Mouse (Mus musculus) ES-E14 (cell line): ENCODE measurements around the gene Myl6b. TPM values are rescaled to one million over a fixed set of nuclear protein-coding genes. Genes with fewer than 3 reads are reported as not detected.

Source experiments
- DNase-seq: peaks from one replicate; pipeline ENCODE4 v3.0.0-alpha.2; 2013; ENCODE audit warnings: low read depth, low spot score
- H3K27ac ChIP-seq: 2 replicates; pipeline ENCODE4 v1.5.1; 2012; ENCODE audit warnings: low read depth, mild to moderate bottlenecking, low read length, moderate library complexity, mixed read lengths; ENCODE audit not compliant: poor library complexity, insufficient read depth, severe bottlenecking
- H3K36me3 ChIP-seq: 2 replicates; pipeline ENCODE4 v1.6.1; 2012; ENCODE audit warnings: mild to moderate bottlenecking, low read length, moderate library complexity, mixed read lengths; ENCODE audit not compliant: control insufficient read depth, poor library complexity, insufficient read depth, severe bottlenecking
- H3K4me1 ChIP-seq, 2 experiments: fragments of 150-350 bp in 1 of 2; sonication (generic) in 1 of 2; 2 replicates each; pipeline ENCODE4 v1.6.1; 2012; ENCODE audit warnings: low read length in 2 of 2, mild to moderate bottlenecking in 1 of 2, mixed read lengths in 1 of 2; ENCODE audit not compliant: control insufficient read depth in 2 of 2, insufficient read depth in 2 of 2, poor library complexity in 1 of 2
- H3K4me3 ChIP-seq, 2 experiments: fragments of 150-350 bp in 1 of 2; sonication (generic) in 1 of 2; 2 replicates each; pipeline ENCODE4 v1.5.1; 2012; ENCODE audit warnings: low read length in 2 of 2, low read depth in 1 of 2, mild to moderate bottlenecking in 1 of 2, mixed read lengths in 1 of 2; ENCODE audit not compliant: insufficient read depth in 1 of 2, poor library complexity in 1 of 2, severe bottlenecking in 1 of 2
- H3K9ac ChIP-seq: 2 replicates; pipeline ENCODE4 v1.6.1; 2012; ENCODE audit warnings: low read depth, mild to moderate bottlenecking, low read length, mixed read lengths; ENCODE audit not compliant: poor library complexity, insufficient read depth, severe bottlenecking
- H3K9me3 ChIP-seq: fragments of 150-350 bp; sonication (generic); 2 replicates; pipeline ENCODE4 v1.6.1; 2012; ENCODE audit warnings: low read depth, mild to moderate bottlenecking, low read length; ENCODE audit not compliant: control insufficient read depth, insufficient read depth
- CHD2 ChIP-seq: IDR thresholded peaks from 2 replicates; pipeline ENCODE4 v1.6.1; 2014; ENCODE audit warnings: mild to moderate bottlenecking, low read depth, low read length, inconsistent platforms
- HCFC1 ChIP-seq: IDR thresholded peaks from 2 replicates; pipeline ENCODE4 v1.6.1; 2012; ENCODE audit warnings: low read length, inconsistent platforms, borderline replicate concordance; ENCODE audit not compliant: insufficient read depth
- MAFK ChIP-seq: IDR thresholded peaks from 2 replicates; pipeline ENCODE4 v1.6.1; 2014; ENCODE audit warnings: mild to moderate bottlenecking, low read depth, low read length, inconsistent platforms; ENCODE audit not compliant: insufficient read depth
- ZC3H11A ChIP-seq: IDR thresholded peaks from 2 replicates; pipeline ENCODE4 v1.6.1; 2012; ENCODE audit warnings: low read depth, mild to moderate bottlenecking, inconsistent platforms, low read length, borderline replicate concordance
- ZNF384 ChIP-seq: IDR thresholded peaks from 2 replicates; pipeline ENCODE4 v1.6.1; 2012; ENCODE audit warnings: low read depth, low read length, inconsistent platforms
- in situ Hi-C, 2 experiments: fragments of 600-800 bp; cut with MboI; formaldehyde crosslinking; loops; one replicate each; pipeline ENCODE4 v1.15.1; 2025; ENCODE audit warnings: low sequenced_read_pairs in 2 of 2, inconsistent platforms in 1 of 2; ENCODE audit not compliant: unreplicated experiment in 2 of 2
- total RNA-seq: library from RNA; depleted of rRNA; stranded (reverse); fragments of 300-350 nt; gene quantifications from 2 replicates; pipeline ENCODE4 v1.2.3, GENCODE M21; 2012

Myl6b gene
- total RNA-seq, 1 experiment: 3.7 TPM

DNA sequence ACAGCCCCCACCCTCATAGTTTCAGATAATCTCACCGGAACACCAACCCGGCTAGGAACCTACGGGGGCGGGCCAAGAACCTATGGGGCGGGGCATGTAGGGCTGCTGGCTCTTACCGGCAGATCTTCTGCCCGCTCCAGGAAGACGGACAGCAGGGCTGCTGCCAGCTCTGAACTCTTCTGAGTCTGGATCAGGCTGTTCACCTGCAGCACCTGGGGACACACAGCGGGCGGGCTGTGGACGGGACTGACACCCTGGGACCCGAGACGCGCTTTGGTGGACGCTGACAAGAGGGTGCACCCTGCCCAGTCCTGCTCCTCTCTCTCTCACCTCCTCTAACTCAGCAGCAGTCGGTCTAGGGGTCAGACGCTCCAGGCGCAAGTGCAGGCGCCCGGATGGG lies 17.5 kb upstream of the Myl6b start:
- no peak for DNase-seq
- no peak overlapping the region for H3K27ac ChIP-seq
- H3K4me3 ChIP-seq: peak overlapping the region; percentile 34 to 53
- H3K9me3 ChIP-seq: no peaks in the 10 kb centered on the region
- TF ChIP-seq ZNF384 (no peak), CHD2 (no peak)
- H3K9ac ChIP-seq: no peak overlapping the region
- H3K4me1 ChIP-seq: peaks cover 0 to 10% of the 10 kb centered on the region in 2 experiments; a peak in 2 of 4 replicates
- in situ Hi-C loops: no loop called here
- H3K36me3 ChIP-seq: peaks cover 40% of the 10 kb centered on the region

DNA sequence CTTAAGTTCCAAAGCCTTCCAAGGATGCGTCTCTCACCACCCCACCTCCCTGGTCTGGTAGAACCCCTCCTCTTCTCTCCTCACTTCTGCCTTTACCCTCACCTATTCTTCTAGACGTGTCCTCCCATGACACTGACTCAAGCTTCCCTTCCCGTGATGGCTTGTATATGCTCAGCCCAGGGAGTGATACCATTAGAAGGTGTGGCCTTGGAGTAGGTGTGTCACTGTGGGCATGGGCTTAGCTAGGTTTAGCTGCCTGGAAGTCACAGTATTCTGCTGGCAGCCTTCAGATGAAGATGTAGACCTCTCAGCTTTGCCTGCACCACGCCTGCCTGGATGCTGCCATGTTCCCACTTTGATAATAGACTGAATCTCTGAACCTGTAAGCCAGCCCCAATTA lies 16.6 kb upstream of the Myl6b start:
- Histone ChIP-seq H3K9me3 (no peaks in the 10 kb centered on the region), H3K36me3 (peaks cover 35% of the 10 kb centered on the region), H3K9ac (no peak overlapping the region), H3K4me1 (peaks cover 0 to 10% of the 10 kb centered on the region in 2 experiments; a peak in 2 of 4 replicates), H3K4me3 (no peak overlapping the region), H3K27ac (no peak overlapping the region)
- DNase-seq: no peak
- TF ChIP-seq ZC3H11A: no peak
- no peak for TF ChIP-seq ZNF384
- no peak for TF ChIP-seq MAFK
- TF ChIP-seq HCFC1: no peak
- TF ChIP-seq CHD2: no peak
- in situ Hi-C loops: no loop called here

DNA sequence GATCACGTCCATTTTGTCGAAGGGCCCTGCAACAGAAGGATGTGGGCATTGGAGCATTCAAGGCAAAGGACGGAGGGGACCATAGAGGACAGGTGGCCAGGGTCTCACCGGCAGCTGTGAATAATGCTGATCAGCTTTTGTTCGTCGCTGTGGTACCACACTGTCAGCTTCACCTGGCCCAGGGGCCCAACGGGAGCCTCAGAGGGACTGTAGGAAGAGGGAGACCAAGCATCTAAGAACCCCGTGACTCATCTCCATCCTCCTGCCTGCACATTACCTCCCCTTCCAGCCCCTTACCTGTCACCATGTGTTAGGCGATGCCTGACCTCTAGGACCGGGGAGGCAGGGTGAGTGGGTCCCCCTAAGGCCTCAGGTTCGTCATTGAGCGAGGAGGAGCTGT lies 13.3 kb upstream of the Myl6b start:
- peaks cover 27% of the 10 kb centered on the region for H3K36me3 ChIP-seq
- DNase-seq: no peak
- TF ChIP-seq HCFC1 (no peak), ZC3H11A (no peak), CHD2 (no peak), MAFK (no peak), ZNF384 (no peak)
- H3K4me1 ChIP-seq: peaks cover 0 to 6% of the 10 kb centered on the region in 2 experiments; a peak in 2 of 4 replicates
- H3K27ac ChIP-seq: no peak overlapping the region
- in situ Hi-C loops: no loop called here
- no peak overlapping the region for H3K9ac ChIP-seq
- H3K9me3 ChIP-seq: no peaks in the 10 kb centered on the region
- H3K4me3 ChIP-seq: no peak overlapping the region

DNA sequence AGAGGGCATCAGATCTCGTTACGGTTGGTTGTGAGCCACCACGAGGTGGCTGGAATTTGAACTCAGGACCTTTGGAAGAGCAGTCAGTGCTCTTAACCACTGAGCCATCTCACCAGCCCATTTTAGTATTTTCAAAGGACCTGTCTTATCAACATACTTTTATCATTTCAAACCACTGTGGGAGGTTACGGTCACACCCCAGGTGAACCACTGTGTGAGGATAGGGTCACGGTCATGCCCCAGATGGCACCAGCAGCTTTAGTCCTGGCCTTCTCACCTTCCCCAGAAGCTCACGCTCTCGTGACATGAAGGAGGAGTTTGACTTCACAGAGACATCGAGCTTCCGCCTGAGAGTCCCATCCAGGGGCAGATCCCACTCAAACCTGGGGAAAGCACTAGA lies 12.7 kb upstream of the Myl6b start:
- peaks cover 0 to 3% of the 10 kb centered on the region in 2 experiments; a peak in 1 of 4 replicates for H3K4me1 ChIP-seq
- no peak overlapping the region for H3K27ac ChIP-seq
- peaks cover 27% of the 10 kb centered on the region for H3K36me3 ChIP-seq
- no peak overlapping the region for H3K9ac ChIP-seq
- H3K9me3 ChIP-seq: no peaks in the 10 kb centered on the region
- DNase-seq: no peak
- TF ChIP-seq ZC3H11A: no peak
- TF ChIP-seq HCFC1: no peak
- TF ChIP-seq ZNF384: no peak
- TF ChIP-seq CHD2: no peak
- TF ChIP-seq MAFK: no peak
- no peak overlapping the region for H3K4me3 ChIP-seq
- in situ Hi-C loops: no loop called here

DNA sequence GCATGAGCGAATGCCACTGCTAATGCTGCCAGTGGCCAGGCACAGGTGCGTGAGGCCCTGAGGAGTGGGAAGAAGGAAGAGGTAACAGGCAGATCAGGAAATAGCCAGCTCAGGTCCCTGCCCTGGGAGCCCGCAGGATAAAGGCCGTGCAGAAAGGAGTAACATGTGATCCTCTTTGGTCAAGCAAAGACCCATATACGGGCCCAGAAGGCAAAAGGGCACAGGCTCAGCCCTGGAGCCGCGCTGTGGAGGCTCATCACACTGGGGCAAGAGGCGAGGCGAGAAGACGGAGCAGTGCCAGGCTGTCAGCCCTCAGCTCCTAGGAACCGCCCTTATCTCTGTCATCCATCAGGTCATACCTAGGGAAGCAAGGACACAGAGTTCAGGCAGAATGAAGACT lies 11.8 kb upstream of the Myl6b start:
- H3K9me3 ChIP-seq: no peaks in the 10 kb centered on the region
- no peak overlapping the region for H3K4me3 ChIP-seq
- H3K9ac ChIP-seq: no peak overlapping the region
- peaks cover 23% of the 10 kb centered on the region for H3K36me3 ChIP-seq
- H3K4me1 ChIP-seq: no peaks in the 10 kb centered on the region
- TF ChIP-seq HCFC1 (no peak), CHD2 (no peak)
- no peak overlapping the region for H3K27ac ChIP-seq
- DNase-seq: no peak
- in situ Hi-C loops: no loop called here
